Mouse (Mus musculus) neutrophil, adult 59 days (primary cell): ENCODE results near the gene Cd244a. TPM values are rescaled to one million over a fixed set of nuclear protein-coding genes. Genes with fewer than 3 reads are reported as not detected.

Source experiments
- total RNA-seq, 2 experiments: library from RNA; stranded (reverse); gene quantifications; 1 replicate in 1 of 2; 2 replicates in 1 of 2; pipeline ENCODE4 v1.2.4; 2023

The Cd244a gene
- total RNA-seq, result 1 to 10 TPM; 7.6 to 8.0 TPM

DNA sequence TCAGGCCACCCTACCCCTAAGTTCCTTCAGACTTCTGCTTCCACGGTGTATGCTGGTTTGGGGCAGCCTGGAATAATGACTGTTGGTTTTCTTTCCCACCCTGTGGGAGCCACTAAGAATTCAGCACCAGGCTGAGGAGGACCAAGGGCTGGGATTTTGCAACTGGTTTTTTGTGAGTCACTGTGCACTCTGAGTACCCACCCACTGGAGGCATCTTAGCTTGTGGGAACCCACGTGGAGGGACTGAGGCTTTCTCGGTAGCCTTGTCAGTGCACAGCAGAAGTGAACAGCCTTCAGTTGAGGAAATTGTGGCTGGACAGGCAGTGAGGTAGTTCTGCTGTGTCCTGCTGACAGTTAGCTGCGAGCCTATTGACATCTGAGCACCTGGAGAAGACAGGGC, at the start of gene Cd244a:
TSS of gene Cd244a (plus strand) at position 296 of the 400 bp plus-strand sequence.

DNA sequence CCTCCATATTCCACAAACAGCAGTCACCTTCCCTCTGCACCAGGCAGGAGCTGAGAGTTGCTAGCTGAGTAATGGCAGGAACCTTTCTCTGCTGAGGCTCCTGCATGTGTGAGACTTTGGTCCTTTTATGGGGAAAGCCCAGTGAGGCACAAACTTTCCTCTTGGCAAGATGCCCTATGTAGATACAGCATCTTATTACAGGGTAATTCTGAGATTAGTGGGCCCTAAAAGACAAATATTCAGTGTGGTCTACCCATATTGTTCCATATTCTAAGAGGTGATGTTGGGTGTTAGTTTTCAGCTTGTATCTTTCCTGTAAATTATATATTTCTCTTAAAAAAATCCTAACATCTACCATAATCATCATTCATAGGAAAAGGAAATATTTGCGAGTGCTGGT, 23.8 kb upstream of the Cd244a start, which contains the start of gene Itln1:
TSS of gene Itln1 (minus strand) at position 101 of the 400 bp plus-strand sequence.

DNA sequence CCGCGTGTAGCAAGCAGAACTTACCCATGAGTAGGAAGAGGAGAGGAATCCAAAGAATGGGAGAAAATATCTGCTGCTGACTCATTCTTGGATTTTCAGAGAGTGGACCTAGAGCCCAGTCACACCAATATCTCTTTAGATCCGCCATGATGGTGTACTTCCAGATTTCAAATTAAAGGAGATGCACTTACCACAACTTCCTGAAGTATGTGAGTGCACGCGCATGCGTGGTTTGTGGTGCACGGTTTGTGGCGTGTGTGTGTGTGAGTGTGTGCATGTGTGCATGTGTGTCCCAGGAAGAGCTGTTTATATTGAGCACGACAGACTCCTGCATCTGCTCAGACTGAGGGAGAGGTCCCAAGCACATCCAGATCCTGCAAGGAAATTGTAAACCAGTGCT, 48.2 kb downstream of the Cd244a start, which contains the start of gene Ly9:
TSS of gene Ly9 (minus strand) at position 235 of the 400 bp plus-strand sequence.

DNA sequence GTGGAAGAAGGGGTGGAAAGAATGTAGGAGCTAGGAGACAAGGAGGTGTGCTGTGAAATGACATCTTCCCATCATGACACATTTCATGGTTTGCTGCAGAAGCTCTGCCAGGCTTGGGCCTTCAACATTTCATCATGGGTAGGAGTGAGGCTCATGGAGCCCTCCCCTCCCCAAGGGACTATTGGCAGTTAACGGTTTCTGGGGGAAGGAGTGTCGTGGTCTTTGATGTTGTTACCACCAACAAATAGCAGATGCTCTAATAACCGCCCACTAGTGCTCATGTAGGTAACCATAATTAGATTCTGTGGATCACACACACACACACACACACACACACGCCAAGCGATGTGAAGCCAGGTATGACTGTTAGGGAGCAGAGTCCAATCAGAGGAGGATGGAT, 93.7 kb downstream of the Cd244a start, which contains the start of gene Slamf7:
TSS of gene Slamf7 (minus strand) at position 302 of the 400 bp plus-strand sequence.

Other genes with a start within 250 kb of the Cd244a start
- gene Dedd, start 230.0 kb upstream of the Cd244a start, total RNA-seq, result 10 to 100 TPM; 23.5 to 25.8 TPM
- 10 to 100 TPM; 18.9 to 24.2 TPM for gene Nit1, start 213.5 kb upstream of the Cd244a start, total RNA-seq
- 10 to 100 TPM; 27.1 to 34.4 TPM for gene Pfdn2, start 213.5 kb upstream of the Cd244a start, total RNA-seq
- gene Klhdc9, start 198.4 kb upstream of the Cd244a start, total RNA-seq, result under 1 TPM; 0.22 to 0.40 TPM
- 1 to 10 TPM; 2.0 to 2.2 TPM for gene Nectin4, start 189.1 kb upstream of the Cd244a start, total RNA-seq
- gene Arhgap30, start 170.2 kb upstream of the Cd244a start, total RNA-seq, result 100 to 1,000 TPM; 245 to 251 TPM
- 100 to 1,000 TPM in 1 of 2 experiments, 10 to 100 TPM in 1; 85.6 to 108 TPM for gene Usf1, start 147.9 kb upstream of the Cd244a start, total RNA-seq
- gene Tstd1, start 140.3 kb upstream of the Cd244a start, total RNA-seq, result 1 to 10 TPM; 4.4 TPM
- gene F11r, start 121.7 kb upstream of the Cd244a start, total RNA-seq, result under 1 TPM; 0.20 to 0.31 TPM
- gene Alyref2, start 55.7 kb upstream of the Cd244a start, total RNA-seq, result 1 to 10 TPM; 6.6 to 7.3 TPM
- not detected for gene Itln1, start 23.9 kb upstream of the Cd244a start, total RNA-seq
- 10 to 100 TPM; 16.8 to 24.0 TPM for gene Ly9, start 48.2 kb downstream of the Cd244a start, total RNA-seq
- gene Slamf7, start 93.8 kb downstream of the Cd244a start, total RNA-seq, result 1 to 10 TPM; 3.4 to 4.3 TPM
- gene Cd48, start 122.8 kb downstream of the Cd244a start, total RNA-seq, result 10 to 100 TPM; 55.8 to 79.4 TPM
- gene Slamf1, start 207.9 kb downstream of the Cd244a start, total RNA-seq, result under 1 TPM; 0.20 to 0.44 TPM